Mouse (Mus musculus): ENCODE data around the gene Mtmr12. TPM values are rescaled to one million over a fixed set of nuclear protein-coding genes. Genes with fewer than 3 reads are reported as not detected.

Gene Mtmr12
- polyA plus RNA-seq, 1 experiment: 24.7 TPM

DNA sequence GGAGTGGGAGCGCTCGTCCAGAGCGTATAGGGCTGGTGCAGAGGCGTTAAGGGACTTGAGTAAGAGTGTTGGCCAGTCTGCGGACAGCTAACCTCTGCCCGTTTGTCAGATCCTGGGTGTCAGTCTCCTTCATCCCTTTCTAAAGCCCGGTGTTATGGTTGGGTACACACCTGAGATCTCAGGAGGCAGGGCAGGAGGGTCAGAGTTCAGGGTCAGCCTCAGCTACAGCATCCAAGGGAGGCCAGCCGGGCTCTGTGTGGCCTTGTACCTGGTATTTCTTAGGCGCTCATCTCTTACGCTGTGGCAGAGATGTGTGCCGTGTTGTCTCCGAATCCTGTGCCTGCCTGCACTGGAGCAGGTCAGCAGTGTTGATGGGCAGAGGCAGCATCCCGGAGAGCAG is 16.3 kb downstream of the Mtmr12 start:
- no peak for TF ChIP-seq CTCF (IDR thresholded peaks at IDR 0.05; ENCODE audit: extremely low read depth, insufficient read length, insufficient replicate concordance, low read depth, low read length)
- H3K36me3 ChIP-seq (ENCODE audit: control insufficient read depth, insufficient read depth, low read length): no peaks in the 10 kb centered on the region
- WGBS: 77% methylated on average over 13 of the region's 13 CpGs
- H3K27ac ChIP-seq (ENCODE audit: insufficient read depth, low read depth, low read length): no peak overlapping the region
- no peaks in the 10 kb centered on the region for H3K27me3 ChIP-seq (ENCODE audit: control insufficient read depth, insufficient read depth, low read length)
- peaks cover 48% of the 10 kb centered on the region for H3K4me1 ChIP-seq (ENCODE audit: control insufficient read depth, insufficient read depth, insufficient read length, low read length)
- no peak overlapping the region for H3K4me3 ChIP-seq (ENCODE audit: low read depth, low read length)

DNA sequence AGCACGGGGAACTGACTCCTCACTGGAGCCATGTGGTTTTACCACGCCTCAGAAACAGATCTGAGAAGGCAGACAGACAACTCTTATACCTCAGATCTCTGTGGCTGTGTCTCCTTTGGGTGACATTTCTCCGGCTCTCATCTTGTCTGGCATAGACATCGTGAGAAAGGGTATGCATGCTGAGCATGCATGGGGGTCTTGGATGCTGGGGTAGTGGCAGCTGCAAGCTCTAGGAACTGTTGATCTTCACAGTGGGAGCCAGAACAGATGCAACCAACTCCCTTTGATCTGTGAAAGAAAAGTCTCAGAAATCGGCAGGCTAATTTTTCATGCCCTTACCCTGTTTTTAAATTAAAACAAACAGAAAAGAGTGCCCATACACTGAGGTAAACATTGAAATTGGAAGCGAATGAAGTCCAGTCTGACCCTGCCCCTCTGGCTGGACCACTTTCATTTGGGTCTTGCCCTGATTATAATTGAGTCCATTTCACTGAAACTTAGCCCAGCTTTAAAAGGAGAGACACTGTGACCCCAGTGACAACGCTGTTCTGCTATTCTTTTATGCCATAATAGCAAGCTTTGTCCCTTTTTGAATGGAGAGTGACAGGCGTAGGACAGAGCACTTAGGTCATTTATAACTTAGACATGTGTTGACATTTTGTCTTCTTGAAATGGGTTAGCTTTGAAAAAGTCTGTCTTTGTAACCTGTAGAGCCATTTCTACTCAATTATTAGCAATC is 17.9 kb downstream of the Mtmr12 start:
- Histone ChIP-seq H3K4me1 (ENCODE audit: control insufficient read depth, insufficient read depth, insufficient read length, low read length) (peaks cover 52% of the 10 kb centered on the region), H3K27me3 (ENCODE audit: control insufficient read depth, insufficient read depth, low read length) (no peaks in the 10 kb centered on the region), H3K27ac (ENCODE audit: insufficient read depth, low read depth, low read length) (no peak overlapping the region), H3K36me3 (ENCODE audit: control insufficient read depth, insufficient read depth, low read length) (no peaks in the 10 kb centered on the region), H3K4me3 (ENCODE audit: low read depth, low read length) (no peak overlapping the region)
- 61% methylated on average over 8 of the region's 8 CpGs for WGBS
- TF ChIP-seq POLR2A (IDR thresholded peaks at IDR 0.05; ENCODE audit: low read depth, low read length) (no peak), CTCF (IDR thresholded peaks at IDR 0.05; ENCODE audit: extremely low read depth, insufficient read length, insufficient replicate concordance, low read depth, low read length) (no peak)

DNA sequence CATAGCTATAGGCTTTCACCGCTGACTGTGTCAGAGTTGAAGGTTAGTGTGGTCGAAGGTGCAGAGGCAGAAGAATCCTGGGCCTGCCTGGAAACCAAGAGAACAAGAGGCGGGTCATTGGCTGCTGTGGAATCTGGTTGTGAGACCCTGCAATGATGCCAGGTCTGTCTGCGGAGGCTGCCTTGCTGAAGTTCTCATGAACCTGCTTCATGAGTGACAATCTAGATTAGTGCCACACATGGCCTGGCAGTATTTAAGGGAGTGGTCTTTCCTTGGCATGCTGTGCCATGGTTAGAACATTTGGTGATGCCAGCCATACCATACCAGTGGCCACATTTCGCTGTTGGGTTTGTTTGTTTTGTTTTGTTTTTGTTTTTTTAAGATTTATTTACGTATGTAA is 18.6 kb downstream of the Mtmr12 start:
- TF ChIP-seq CTCF (IDR thresholded peaks at IDR 0.05; ENCODE audit: extremely low read depth, insufficient read length, insufficient replicate concordance, low read depth, low read length) (no peak), POLR2A (IDR thresholded peaks at IDR 0.05; ENCODE audit: low read depth, low read length) (no peak)
- Histone ChIP-seq H3K4me1 (ENCODE audit: control insufficient read depth, insufficient read depth, insufficient read length, low read length) (peaks cover 53% of the 10 kb centered on the region), H3K27me3 (ENCODE audit: control insufficient read depth, insufficient read depth, low read length) (no peaks in the 10 kb centered on the region), H3K4me3 (ENCODE audit: low read depth, low read length) (no peak overlapping the region), H3K27ac (ENCODE audit: insufficient read depth, low read depth, low read length) (no peak overlapping the region), H3K36me3 (ENCODE audit: control insufficient read depth, insufficient read depth, low read length) (no peaks in the 10 kb centered on the region)
- 91% methylated on average over 6 of the region's 6 CpGs for WGBS

DNA sequence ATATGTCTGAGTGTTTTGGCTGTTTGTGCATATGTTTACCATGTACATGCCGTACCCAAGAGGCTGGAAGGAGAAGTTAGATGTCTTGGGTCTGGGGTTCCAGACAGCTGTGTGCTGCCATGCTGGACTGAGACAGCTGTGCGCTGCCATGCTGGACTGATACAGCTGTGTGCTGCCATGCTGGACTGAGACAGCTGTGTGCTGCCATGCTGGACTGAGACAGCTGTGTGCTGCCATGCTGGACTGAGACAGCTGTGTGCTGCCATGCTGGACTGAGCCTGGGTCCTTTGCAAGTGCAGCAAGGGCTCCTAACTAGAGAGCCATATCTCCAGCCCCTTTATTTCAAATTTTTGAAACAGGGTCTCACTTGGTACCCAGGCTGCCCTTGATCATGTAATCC is 19.4 kb downstream of the Mtmr12 start:
- WGBS: 97% methylated on average over 2 of the region's 2 CpGs

DNA sequence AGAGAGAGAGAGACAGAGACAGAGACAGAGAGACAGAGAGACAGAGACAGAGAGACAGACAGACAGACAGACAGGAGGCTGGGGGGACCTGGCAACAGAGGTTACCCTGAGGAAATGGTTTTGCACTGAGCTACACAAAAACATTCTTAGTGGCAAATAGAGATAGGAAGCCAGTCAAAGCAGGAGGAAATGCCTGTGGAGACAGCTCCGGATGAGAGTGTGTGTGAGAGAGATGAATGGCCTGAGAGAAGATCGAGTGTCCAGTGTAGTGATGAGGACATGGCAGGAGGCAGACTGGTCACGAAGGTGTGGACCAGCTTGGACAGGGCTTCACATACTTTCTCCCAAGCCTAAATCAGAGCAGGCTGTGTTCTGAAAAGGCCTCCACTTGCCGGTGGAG is 20.2 kb downstream of the Mtmr12 start:
- 79% methylated on average over 4 of the region's 4 CpGs for WGBS
- Histone ChIP-seq H3K27me3 (ENCODE audit: control insufficient read depth, insufficient read depth, low read length) (no peaks in the 10 kb centered on the region), H3K36me3 (ENCODE audit: control insufficient read depth, insufficient read depth, low read length) (no peaks in the 10 kb centered on the region), H3K27ac (ENCODE audit: insufficient read depth, low read depth, low read length) (no peak overlapping the region), H3K4me3 (ENCODE audit: low read depth, low read length) (no peak overlapping the region), H3K4me1 (ENCODE audit: control insufficient read depth, insufficient read depth, insufficient read length, low read length) (peaks cover 50% of the 10 kb centered on the region)
- TF ChIP-seq POLR2A (IDR thresholded peaks at IDR 0.05; ENCODE audit: low read depth, low read length) (no peak), CTCF (IDR thresholded peaks at IDR 0.05; ENCODE audit: extremely low read depth, insufficient read length, insufficient replicate concordance, low read depth, low read length) (no peak)

More for the DNA sequence above, 19.4 kb downstream of the Mtmr12 start:
- Histone ChIP-seq H3K27me3 (ENCODE audit: control insufficient read depth, insufficient read depth, low read length) (no peaks in the 10 kb centered on the region), H3K36me3 (ENCODE audit: control insufficient read depth, insufficient read depth, low read length) (no peaks in the 10 kb centered on the region), H3K27ac (ENCODE audit: insufficient read depth, low read depth, low read length) (no peak overlapping the region), H3K4me3 (ENCODE audit: low read depth, low read length) (no peak overlapping the region), H3K4me1 (ENCODE audit: control insufficient read depth, insufficient read depth, insufficient read length, low read length) (peaks cover 54% of the 10 kb centered on the region)
- TF ChIP-seq CTCF (IDR thresholded peaks at IDR 0.05; ENCODE audit: extremely low read depth, insufficient read length, insufficient replicate concordance, low read depth, low read length) (no peak), POLR2A (IDR thresholded peaks at IDR 0.05; ENCODE audit: low read depth, low read length) (no peak)

DNA sequence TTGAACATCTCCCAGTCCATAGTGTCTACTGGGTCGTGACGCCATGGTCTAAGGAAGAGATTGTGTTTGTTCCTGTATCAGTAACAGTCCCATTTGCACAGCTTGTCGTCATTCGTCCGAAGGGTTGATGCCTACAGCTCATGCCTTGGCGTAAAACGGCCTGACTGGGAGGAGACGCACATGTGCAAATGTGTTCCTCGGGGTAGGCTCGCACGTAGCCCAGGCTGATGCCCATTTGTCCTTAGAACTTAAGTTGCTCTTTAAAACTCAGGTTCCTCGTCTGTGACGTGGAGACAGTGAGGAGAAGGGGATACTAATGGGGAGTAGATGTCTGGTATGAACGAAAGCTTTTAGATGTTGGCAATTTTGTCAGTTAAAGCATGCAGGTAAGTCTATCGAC is 22.1 kb downstream of the Mtmr12 start:
- 68% methylated on average over 15 of the region's 15 CpGs for WGBS
- H3K27me3 ChIP-seq (ENCODE audit: control insufficient read depth, insufficient read depth, low read length): no peaks in the 10 kb centered on the region
- H3K4me1 ChIP-seq (ENCODE audit: control insufficient read depth, insufficient read depth, insufficient read length, low read length): peaks cover 41% of the 10 kb centered on the region
- H3K27ac ChIP-seq (ENCODE audit: insufficient read depth, low read depth, low read length): peak overlapping the region; percentile 3; the same call in 1 of the 2 replicates
- H3K36me3 ChIP-seq (ENCODE audit: control insufficient read depth, insufficient read depth, low read length): peaks cover 5% of the 10 kb centered on the region; the same call in 1 of the 2 replicates
- no peak overlapping the region for H3K4me3 ChIP-seq (ENCODE audit: low read depth, low read length)
- no peak for TF ChIP-seq CTCF (IDR thresholded peaks at IDR 0.05; ENCODE audit: extremely low read depth, insufficient read length, insufficient replicate concordance, low read depth, low read length)
- TF ChIP-seq POLR2A (IDR thresholded peaks at IDR 0.05; ENCODE audit: low read depth, low read length): no peak

DNA sequence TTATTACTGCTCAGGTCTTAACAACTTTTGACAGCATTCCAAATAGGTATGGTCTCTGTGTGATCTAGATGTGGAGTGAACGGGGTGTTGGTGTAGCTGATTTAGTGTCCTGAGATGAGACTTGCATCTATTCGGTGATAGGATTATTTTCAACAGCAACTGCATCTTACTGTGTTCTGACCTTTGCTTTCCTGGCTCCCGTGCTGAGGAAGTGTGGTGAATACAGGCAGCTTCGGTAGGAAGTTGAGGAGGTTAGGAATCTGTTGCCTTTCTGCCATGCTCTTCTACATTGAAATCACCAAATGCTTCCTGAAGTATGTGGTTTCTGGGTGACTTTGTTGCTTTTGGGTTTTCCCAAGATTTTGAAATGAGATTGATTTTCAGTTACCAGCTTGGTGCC is 22.5 kb downstream of the Mtmr12 start:
- no peaks in the 10 kb centered on the region for H3K27me3 ChIP-seq (ENCODE audit: control insufficient read depth, insufficient read depth, low read length)
- WGBS: 22% methylated on average over 4 of the region's 4 CpGs
- TF ChIP-seq CTCF (IDR thresholded peaks at IDR 0.05; ENCODE audit: extremely low read depth, insufficient read length, insufficient replicate concordance, low read depth, low read length) (no peak), POLR2A (IDR thresholded peaks at IDR 0.05; ENCODE audit: low read depth, low read length) (no peak)

More for the DNA sequence above, 22.5 kb downstream of the Mtmr12 start:
- H3K4me1 ChIP-seq (ENCODE audit: control insufficient read depth, insufficient read depth, insufficient read length, low read length): peaks cover 38% of the 10 kb centered on the region
- no peak overlapping the region for H3K27ac ChIP-seq (ENCODE audit: insufficient read depth, low read depth, low read length)
- peaks cover 9% of the 10 kb centered on the region for H3K36me3 ChIP-seq (ENCODE audit: control insufficient read depth, insufficient read depth, low read length)
- H3K4me3 ChIP-seq (ENCODE audit: low read depth, low read length): no peak overlapping the region
